Mouse (Mus musculus) midbrain, embryonic 15.5 days (tissue): ENCODE measurements at regions not wholly inside any gene's neighbourhood (a gene's known extent, or its start where the extent isn't known, plus 50 kb on each side); places are given as distances from the start of the nearest gene placed in this dataset.

ENCODE experiments used
- ATAC-seq: fragments of 200-750 bp; cut with Nextera tagmentation; replicated peaks from 2 replicates; pipeline ENCODE4 v1.8.0; 2017; ENCODE audit warnings: moderate TSS enrichment
- H3K27ac ChIP-seq: fragments of 300-500 bp; sonication (generic); 2 replicates; pipeline ENCODE4 v1.5.1; 2015; ENCODE audit warnings: mild to moderate bottlenecking, inconsistent platforms
- H3K27me3 ChIP-seq: fragments of 300-500 bp; sonication (generic); replicated peaks from 2 replicates; pipeline ENCODE4 v1.6.1; 2015; ENCODE audit warnings: inconsistent platforms
- H3K36me3 ChIP-seq: fragments of 300-500 bp; sonication (generic); replicated peaks from 2 replicates; pipeline ENCODE4 v1.6.1; 2015; ENCODE audit warnings: inconsistent platforms
- H3K4me1 ChIP-seq: fragments of 300-500 bp; sonication (generic); 2 replicates; pipeline ENCODE4 v1.6.1; 2015; ENCODE audit warnings: inconsistent platforms
- H3K4me2 ChIP-seq: fragments of 300-500 bp; sonication (generic); 2 replicates; pipeline ENCODE4 v1.6.1; 2015; ENCODE audit warnings: inconsistent platforms, mild to moderate bottlenecking, moderate library complexity
- H3K4me3 ChIP-seq: fragments of 300-500 bp; sonication (generic); 2 replicates; pipeline ENCODE4 v1.5.1; 2015; ENCODE audit warnings: mild to moderate bottlenecking, inconsistent platforms
- H3K9ac ChIP-seq: fragments of 300-500 bp; sonication (generic); 2 replicates; pipeline ENCODE4 v1.6.1; 2015; ENCODE audit warnings: mild to moderate bottlenecking, inconsistent platforms
- H3K9me3 ChIP-seq: fragments of 300-500 bp; sonication (generic); 2 replicates; pipeline ENCODE4 v1.6.1; 2016; ENCODE audit warnings: inconsistent platforms
- WGBS: fragments of 180-500 bp; shearing (Covaris S2); methylation state at CpG from one replicate; pipeline ENCODE4 v1.1.7; 2015; ENCODE audit warnings: mixed read lengths; 5-methylcytosine and 5-hydroxymethylcytosine counted together

DNA sequence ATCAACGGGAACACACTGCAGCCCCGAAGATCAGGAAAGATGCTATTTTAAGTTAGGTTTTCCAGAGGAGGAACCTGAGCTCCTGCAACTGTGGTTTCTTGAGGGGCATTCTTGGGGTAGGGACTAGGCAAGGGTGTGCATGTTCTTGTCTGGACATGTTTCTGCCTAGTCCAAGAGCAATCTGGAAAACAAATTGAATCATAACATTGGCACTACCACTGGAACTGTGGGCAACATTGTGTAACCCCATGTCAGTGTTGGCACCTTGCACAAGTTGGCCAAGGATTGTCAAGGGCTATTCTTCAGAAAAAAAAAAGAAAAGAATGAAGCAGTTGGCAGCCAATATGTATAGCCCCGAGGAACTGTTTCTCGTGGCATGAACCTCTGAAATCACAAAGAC lies 80.3 kb upstream of the Fam49a start:
- H3K4me1 ChIP-seq = peaks cover 7% of the 10 kb centered on the region
- no peak for ATAC-seq
- H3K9me3 ChIP-seq = no peaks in the 10 kb centered on the region
- no peak overlapping the region for H3K27ac ChIP-seq
- H3K36me3 ChIP-seq = no peaks in the 10 kb centered on the region
- H3K4me2 ChIP-seq = no peak overlapping the region
- H3K9ac ChIP-seq = no peak overlapping the region
- H3K4me3 ChIP-seq = no peak overlapping the region
- WGBS = 92% methylated on average over 4 of the region's 4 CpGs
- no peaks in the 10 kb centered on the region for H3K27me3 ChIP-seq

DNA sequence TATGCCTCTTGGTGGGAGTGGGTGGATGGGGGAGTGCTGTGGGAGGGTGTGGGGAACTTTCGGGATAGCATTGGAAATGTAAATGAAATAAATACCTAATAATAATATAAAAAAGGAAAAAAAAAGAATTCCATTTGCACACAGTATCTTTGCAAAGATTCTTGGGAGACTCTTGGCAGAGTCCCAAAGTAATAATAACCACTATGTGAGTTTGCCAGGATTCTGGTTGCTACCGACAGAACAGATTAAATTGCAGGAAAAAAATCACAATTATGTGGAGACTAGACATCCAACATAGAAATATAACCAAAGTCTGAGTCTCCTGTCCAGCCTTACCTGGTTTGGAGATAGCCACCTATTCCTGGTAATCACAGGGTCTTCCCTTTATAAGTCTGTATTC lies 75.6 kb upstream of the Fam49a start:
- WGBS = 80% methylated on average over 2 of the region's 2 CpGs
- no peaks in the 10 kb centered on the region for H3K9me3 ChIP-seq

GRCm38 (mm10) chr12:12195066-12195465 lies 66.9 kb upstream of the Fam49a start:
- Histone ChIP-seq H3K36me3 (no peaks in the 10 kb centered on the region), H3K4me2 (no peak overlapping the region), H3K4me3 (no peak overlapping the region), H3K4me1 (no peaks in the 10 kb centered on the region), H3K27ac (no peak overlapping the region), H3K9ac (no peak overlapping the region), H3K27me3 (no peaks in the 10 kb centered on the region), H3K9me3 (no peaks in the 10 kb centered on the region)
- 60% methylated on average over 1 of the region's 1 CpGs for WGBS
- 0 out of 2 replicates have a peak, but pooled peaks have one; percentile 30 for ATAC-seq

More for the DNA sequence above, 75.6 kb upstream of the Fam49a start:
- Histone ChIP-seq H3K9ac (no peak overlapping the region), H3K4me1 (no peaks in the 10 kb centered on the region), H3K4me2 (no peak overlapping the region), H3K36me3 (no peaks in the 10 kb centered on the region), H3K27ac (no peak overlapping the region), H3K4me3 (no peak overlapping the region), H3K27me3 (no peaks in the 10 kb centered on the region)
- no peak for ATAC-seq

DNA sequence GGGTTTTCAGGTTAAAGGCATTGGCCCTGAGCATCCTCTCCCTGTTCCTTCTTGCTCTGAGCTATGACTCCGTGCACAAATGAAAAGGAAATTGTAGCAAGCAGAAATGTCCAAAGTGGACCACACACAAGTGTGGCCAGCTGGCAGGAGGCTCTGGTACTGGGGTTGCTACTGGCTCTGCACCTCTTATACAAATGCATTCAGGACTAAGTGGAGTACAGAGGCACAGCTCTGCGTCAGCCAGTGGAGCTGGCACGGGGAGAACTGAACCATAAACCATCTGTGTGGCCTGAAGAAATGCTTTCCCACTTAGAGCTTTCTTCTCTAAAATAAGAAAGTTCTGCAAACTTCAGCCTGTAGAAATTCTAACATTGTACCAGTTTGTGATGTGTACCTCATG lies 65.3 kb upstream of the Fam49a start:
- WGBS = 85% methylated on average over 3 of the region's 3 CpGs
- no peaks in the 10 kb centered on the region for H3K9me3 ChIP-seq

GRCm38 (mm10) chr12:12208216-12208615 lies 53.7 kb upstream of the Fam49a start:
- ATAC-seq = no peak
- H3K36me3 ChIP-seq = no peaks in the 10 kb centered on the region
- no peaks in the 10 kb centered on the region for H3K9me3 ChIP-seq
- H3K27me3 ChIP-seq = no peaks in the 10 kb centered on the region
- no peak overlapping the region for H3K27ac ChIP-seq
- WGBS = 76% methylated on average over 1 of the region's 1 CpGs
- no peaks in the 10 kb centered on the region for H3K4me1 ChIP-seq
- no peak overlapping the region for H3K9ac ChIP-seq
- no peak overlapping the region for H3K4me3 ChIP-seq
- H3K4me2 ChIP-seq = no peak overlapping the region

More for the DNA sequence above, 65.3 kb upstream of the Fam49a start:
- no peak overlapping the region for H3K4me3 ChIP-seq
- H3K36me3 ChIP-seq = no peaks in the 10 kb centered on the region
- no peaks in the 10 kb centered on the region for H3K27me3 ChIP-seq
- H3K4me2 ChIP-seq = no peak overlapping the region
- no peak for ATAC-seq
- no peak overlapping the region for H3K9ac ChIP-seq
- no peaks in the 10 kb centered on the region for H3K4me1 ChIP-seq
- no peak overlapping the region for H3K27ac ChIP-seq
